Mouse (Mus musculus): ENCODE measurements around the gene Ank. TPM values are rescaled to one million over a fixed set of nuclear protein-coding genes. Genes with fewer than 3 reads are reported as not detected.

Gene Ank
- polyA plus RNA-seq, 1 experiment from 2014 or later, result 16.2 TPM

DNA sequence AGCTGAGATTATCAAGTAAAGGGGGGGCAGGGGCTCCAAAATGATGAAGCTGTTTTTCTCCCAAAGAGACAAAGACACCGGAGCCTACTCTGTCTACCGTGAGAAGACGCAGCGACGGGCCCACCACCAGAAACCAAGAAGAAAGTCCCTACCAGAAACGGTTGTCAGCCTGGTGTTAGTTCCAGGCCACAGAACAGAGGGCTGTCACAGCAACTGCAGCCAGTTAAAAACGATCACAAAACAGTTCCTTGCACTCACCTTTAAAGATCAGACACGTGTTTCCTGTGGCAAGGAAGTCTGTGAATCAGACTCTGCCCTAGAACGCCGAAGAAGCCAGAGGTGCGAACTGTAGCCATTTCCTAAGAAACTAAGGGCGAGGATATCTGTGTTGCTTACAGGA lies 174.7 kb downstream of the Ank start:
- Histone ChIP-seq H3K27me3 (ENCODE audit: control insufficient read depth, insufficient read depth, low read length) (no peaks in the 10 kb centered on the region), H3K27ac (replicated peaks) (no peak overlapping the region), H3K4me1 (replicated peaks; ENCODE audit: control insufficient read depth, insufficient read depth) (no peaks in the 10 kb centered on the region), H3K36me3 (ENCODE audit: control insufficient read depth, insufficient read depth, low read length) (no peaks in the 10 kb centered on the region), H3K4me3 (ENCODE audit: low read depth, low read length) (no peak overlapping the region), H3K9ac (ENCODE audit: low read length) (no peak overlapping the region), H3K4me2 (replicated peaks; ENCODE audit: low read depth) (no peak overlapping the region), H3K9me3 (ENCODE audit: control insufficient read depth, low read length) (no peaks in the 10 kb centered on the region)
- TF ChIP-seq CTCF (IDR thresholded peaks at IDR 0.05; ENCODE audit: low read depth), result no peak
- no peak for TF ChIP-seq EP300 (optimal IDR thresholded peaks at IDR 0.05)
- DNase-seq (ENCODE audit: low spot score), result no peak
- ATAC-seq (ENCODE audit: low FRiP score, low TSS enrichment), result no peak
- WGBS, result 47% methylated on average over 12 of the region's 12 CpGs

DNA sequence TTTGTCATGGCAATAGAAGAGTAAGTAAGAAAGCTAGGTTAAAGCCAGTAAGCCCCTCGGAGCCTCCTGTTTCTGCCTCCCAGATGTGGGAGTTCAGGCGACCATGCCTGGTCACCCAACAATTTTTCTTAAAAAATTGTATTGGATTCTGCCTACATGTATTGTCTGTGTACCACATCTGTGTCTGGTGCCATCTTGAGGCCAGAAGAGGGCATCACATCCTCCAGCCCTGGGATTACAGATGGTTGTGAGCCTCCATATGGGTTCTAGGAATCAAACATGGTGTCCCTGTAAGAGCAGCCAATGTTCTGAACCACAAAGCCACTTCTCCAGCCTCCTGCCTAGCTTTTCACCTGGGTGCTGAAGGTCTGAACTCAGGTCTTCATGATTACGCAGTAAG lies 176.4 kb downstream of the Ank start:
- Histone ChIP-seq H3K9ac (ENCODE audit: low read length) (no peak overlapping the region), H3K9me3 (ENCODE audit: control insufficient read depth, low read length) (no peaks in the 10 kb centered on the region), H3K36me3 (ENCODE audit: control insufficient read depth, insufficient read depth, low read length) (no peaks in the 10 kb centered on the region), H3K4me2 (replicated peaks; ENCODE audit: low read depth) (no peak overlapping the region), H3K4me3 (ENCODE audit: low read depth, low read length) (no peak overlapping the region), H3K4me1 (replicated peaks; ENCODE audit: control insufficient read depth, insufficient read depth) (no peaks in the 10 kb centered on the region), H3K27ac (replicated peaks) (no peak overlapping the region), H3K27me3 (ENCODE audit: control insufficient read depth, insufficient read depth, low read length) (no peaks in the 10 kb centered on the region)
- 90% methylated on average over 3 of the region's 3 CpGs for WGBS
- DNase-seq (ENCODE audit: low spot score) (no peak), ATAC-seq (ENCODE audit: low FRiP score, low TSS enrichment) (no peak)
- TF ChIP-seq EP300 (optimal IDR thresholded peaks at IDR 0.05) (no peak), CTCF (IDR thresholded peaks at IDR 0.05; ENCODE audit: low read depth) (peak; percentile 77)

Small RNA genes lying within 50 kb of the gene (microRNA-seq; reads per million reads assigned to microRNA genes)
- gene Mir7117, result not detected

Other genes with a start within 250 kb of the Ank start
- gene Otulin, start 164.0 kb downstream of the Ank start, polyA plus RNA-seq (2015; fragmentation: Nextera tagmentation; extraction: Ambion mirVana), result 23.7 and 24.4 TPM in 2 replicates
- 14.6 and 15.2 TPM in 2 replicates for gene Otulinl, start 214.9 kb downstream of the Ank start, polyA plus RNA-seq (2015; fragmentation: Nextera tagmentation; extraction: Ambion mirVana)